Mouse (Mus musculus) adrenal gland, adult 8-10 months (tissue): ENCODE data around the gene Ccdc69. TPM values are rescaled to one million over a fixed set of nuclear protein-coding genes. Genes with fewer than 3 reads are reported as not detected.

Experiments used
- DNase-seq: peaks from one replicate; pipeline ENCODE4 v3.0.0; 2022
- total RNA-seq, 4 experiments: library from RNA; stranded (reverse); gene quantifications; 2 replicates each; pipeline ENCODE4 v1.2.4; 2022

Gene Ccdc69
- total RNA-seq, 4 experiments from 2014 or later = 3.9 to 7.5 (median 4.5) TPM

- no peak for DNase-seq
Measured at GRCm38 (mm10) chr11:55008230-55008629, 69.7 kb downstream of the Ccdc69 start.

DNA sequence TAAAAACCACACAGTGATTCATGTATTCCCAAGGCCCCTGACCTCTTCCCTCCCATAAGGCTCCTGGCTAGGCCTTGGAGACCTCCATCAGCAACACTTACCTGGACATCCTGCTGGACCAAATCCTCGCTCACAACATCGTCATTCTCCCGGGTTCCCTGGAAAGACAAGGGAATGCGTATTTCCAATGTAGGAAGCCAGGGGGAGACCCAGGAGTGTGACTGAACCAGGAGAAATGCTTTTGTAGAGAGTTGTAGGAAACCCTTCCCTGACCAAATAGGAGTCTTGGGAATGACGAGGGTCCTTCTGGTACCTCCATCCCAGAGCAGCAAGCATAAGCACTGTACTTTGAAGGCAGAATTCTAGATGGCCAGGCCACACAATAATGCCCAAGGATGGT, 72.2 kb downstream of the Ccdc69 start:
- no peak for DNase-seq

GRCm38 (mm10) chr11:55004970-55005502, 72.9 kb downstream of the Ccdc69 start:
- no peak for DNase-seq

Other genes starting within 250 kb of the Ccdc69 start
- gene Lyrm7, start 217.2 kb downstream of the Ccdc69 start, total RNA-seq = 10 to 100 TPM in 2 of 4 experiments, 1 to 10 TPM in 2; 3.4 to 14.4 (median 9.6) TPM
- 100 to 1,000 TPM; 236 to 370 (median 298) TPM for gene Hint1, start 211.7 kb downstream of the Ccdc69 start, total RNA-seq
- 100 to 1,000 TPM in 3 of 4 experiments, 10 to 100 TPM in 1; 89.1 to 315 (median 150) TPM for gene Gpx3, start 175.7 kb downstream of the Ccdc69 start, total RNA-seq
- gene Tnip1, start 115.2 kb downstream of the Ccdc69 start, total RNA-seq = 100 to 1,000 TPM in 2 of 4 experiments, 10 to 100 TPM in 2; 94.2 to 126 (median 103) TPM
- gene Anxa6, start 44.7 kb downstream of the Ccdc69 start, total RNA-seq = 100 to 1,000 TPM; 121 to 184 (median 133) TPM
- gene Gm2a, start 20.0 kb upstream of the Ccdc69 start, total RNA-seq = 100 to 1,000 TPM; 254 to 285 (median 274) TPM
- gene Slc36a3, start 73.6 kb upstream of the Ccdc69 start, total RNA-seq = not detected
- 10 to 100 TPM; 11.2 to 54.4 (median 43.2) TPM for gene Slc36a2, start 106.9 kb upstream of the Ccdc69 start, total RNA-seq
- gene Slc36a1, start 126.2 kb upstream of the Ccdc69 start, total RNA-seq = 10 to 100 TPM; 24.4 to 27.7 (median 24.6) TPM